Mouse (Mus musculus) lung, postnatal 36 days (tissue): ENCODE measurements around the gene Vmn1r149.
"Not testable (repeated sequence)": the region's sequence is repeated elsewhere in the genome, so short reads cannot be mapped to it uniquely, and the experiment has no call there.

Experiments used
- DNase-seq: peaks from one replicate; pipeline ENCODE4 v3.0.0; 2022; ENCODE audit warnings: mixed read lengths

The Vmn1r149 gene

DNA sequence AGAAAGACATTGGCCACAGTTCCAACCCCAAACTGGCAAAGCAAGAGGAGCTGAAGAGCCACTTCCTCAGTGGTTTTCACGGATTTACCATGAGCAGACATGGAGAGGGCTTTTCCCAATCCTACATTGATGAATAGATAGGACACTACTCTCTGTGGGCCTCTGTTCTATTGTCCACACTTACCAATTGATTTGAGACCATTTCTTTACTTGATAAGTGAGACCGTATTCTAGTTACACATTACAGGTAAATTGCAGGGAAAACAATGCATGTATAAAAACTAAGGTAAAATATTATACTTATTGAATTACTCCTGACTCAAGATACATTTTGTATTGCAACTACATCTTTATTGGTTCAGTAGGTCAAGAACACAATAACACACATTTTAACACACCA is at the start of gene Vmn1r149:
Gene Vmn1r149, minus strand, starts transcription at position 101 of the 400 bp plus-strand sequence.
- DNase-seq: not testable (repeated sequence)

DNA sequence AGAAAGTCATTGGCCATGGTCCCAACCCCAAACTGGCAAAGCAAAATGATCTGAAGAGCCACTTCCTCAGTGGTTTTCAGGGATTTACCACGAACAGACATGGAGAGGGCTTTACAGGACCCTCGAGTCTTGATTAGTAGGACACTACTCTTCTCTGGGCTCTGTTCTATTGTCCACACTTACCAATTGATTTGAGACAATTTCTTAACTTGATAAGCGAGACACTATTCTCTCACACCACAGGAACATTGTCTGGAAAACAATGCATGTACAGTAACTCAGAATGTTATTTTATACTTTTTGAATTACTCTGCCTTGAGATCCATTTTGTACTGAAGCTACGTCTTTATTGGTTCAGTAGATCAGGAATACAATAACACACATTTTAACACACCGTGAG is 25.9 kb upstream of the Vmn1r149 start, which contains the start of gene Gm10665:
Gene Gm10665, minus strand, starts transcription at position 101 of the 400 bp plus-strand sequence.
- not testable (repeated sequence) for DNase-seq

DNA sequence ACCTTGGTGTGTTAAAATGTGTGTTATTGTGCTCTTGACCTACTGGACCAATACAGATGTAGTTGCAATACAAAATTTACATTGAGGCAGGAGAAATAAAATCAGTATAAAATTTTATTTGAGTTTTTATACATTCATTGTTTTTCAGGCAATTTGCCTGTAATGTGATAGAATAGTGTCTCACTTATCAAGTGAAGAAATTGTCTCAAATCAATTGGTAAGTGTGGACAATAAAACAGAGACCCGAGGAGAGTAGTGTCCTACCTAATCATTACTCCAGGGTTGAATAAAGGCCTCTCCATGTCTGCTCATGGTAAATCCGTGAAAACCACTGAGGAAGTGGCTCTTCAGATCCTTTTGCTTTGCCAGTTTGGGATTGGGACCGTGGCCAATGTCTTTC is 24.7 kb downstream of the Vmn1r149 start, which contains the start of gene Vmn1r148:
Gene Vmn1r148, plus strand, starts transcription at position 301 of the 400 bp plus-strand sequence.
- DNase-seq: not testable (repeated sequence)
